Mouse (Mus musculus) CD4-positive, CD25-positive, alpha-beta regulatory T cell, adult 2 months (primary cell): Measurements from ENCODE around the gene Cryba4.
A peak's percentile ranks its signal among the peaks of the same experiment; 100 is the strongest.

Experiments used
- DNase-seq: peaks from one replicate; pipeline ENCODE4 v3.0.0-alpha.2; 2012; ENCODE audit warnings: low read depth, low spot score

Cryba4 gene

DNA sequence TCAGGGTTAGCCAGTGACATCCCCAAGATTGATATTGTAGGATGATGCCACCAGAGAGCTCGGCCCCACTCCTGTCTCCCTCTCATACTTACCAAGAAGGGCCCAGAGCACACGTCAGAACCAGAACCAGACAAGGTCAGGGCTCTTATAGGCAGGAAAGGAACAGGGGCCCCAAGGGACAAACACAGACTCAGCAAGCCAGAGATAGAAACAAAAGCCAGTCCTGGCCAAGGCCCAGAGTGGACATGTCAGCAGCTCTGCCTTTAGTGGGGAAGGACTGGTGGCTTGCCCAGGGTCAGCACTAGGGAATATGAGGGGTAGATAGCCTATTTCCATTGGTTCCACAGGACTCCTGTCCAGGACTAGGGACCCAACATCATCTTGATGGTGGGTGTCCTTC lies at the start of gene Cryba4:
TSS of gene Cryba4 (minus strand) at position 119 of the 400 bp plus-strand sequence.
- no peak for DNase-seq

- peak; percentile 43 for DNase-seq
Observed at GRCm38 (mm10) chr5:112301694-112302093, 49.4 kb upstream of the Cryba4 start.

DNA sequence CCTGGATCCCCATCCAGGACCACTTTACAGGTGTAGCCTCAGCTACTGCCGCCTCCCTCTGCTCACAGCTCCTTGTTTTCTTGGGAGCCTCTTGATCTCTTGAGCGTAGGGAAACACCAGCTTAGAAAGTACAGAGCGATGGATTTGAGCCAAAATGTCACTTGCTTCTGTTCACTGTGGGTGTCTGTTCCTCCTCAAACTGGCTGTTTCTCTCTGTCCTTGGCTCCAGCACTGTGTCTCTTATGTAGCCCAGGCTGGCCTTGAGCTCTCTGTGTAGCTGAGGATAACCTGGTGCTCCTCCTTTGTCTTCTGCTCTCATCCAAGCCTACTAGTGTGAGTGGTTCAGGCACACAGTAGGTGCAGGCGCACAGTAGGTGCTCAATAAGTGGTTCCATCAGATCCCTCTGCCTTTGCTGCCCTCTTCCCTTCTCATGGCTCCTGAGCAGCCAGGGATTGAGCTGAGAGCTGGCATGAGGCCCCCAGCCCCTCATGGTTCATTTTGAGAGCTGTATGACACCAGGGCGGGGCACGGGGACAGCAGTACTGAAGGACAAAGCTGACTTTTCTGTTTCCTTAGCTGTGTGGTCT lies 48.5 kb upstream of the Cryba4 start:
- DNase-seq, result no peak

- DNase-seq, result no peak
Observed at GRCm38 (mm10) chr5:112300112-112300511, 47.8 kb upstream of the Cryba4 start.

DNA sequence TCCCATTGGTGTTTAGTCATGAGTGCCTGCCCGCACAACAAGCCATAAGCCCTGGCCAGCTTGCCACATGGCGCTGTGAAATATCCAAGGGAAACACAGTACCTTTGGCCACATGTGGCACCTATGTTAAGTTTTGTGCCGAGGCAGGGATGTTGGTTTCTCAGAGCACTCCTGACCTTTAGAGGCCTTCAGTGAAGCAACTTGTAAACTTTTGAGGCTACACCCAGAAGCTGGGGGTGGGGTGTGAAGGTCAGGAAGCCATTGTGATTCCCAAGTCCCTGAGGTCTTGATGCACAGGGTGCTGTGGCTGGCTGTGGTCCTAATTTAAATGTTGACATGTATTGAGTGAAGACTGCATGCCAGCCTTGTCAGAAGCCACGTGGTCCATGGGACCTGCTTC lies 47.1 kb upstream of the Cryba4 start:
- no peak for DNase-seq

DNA sequence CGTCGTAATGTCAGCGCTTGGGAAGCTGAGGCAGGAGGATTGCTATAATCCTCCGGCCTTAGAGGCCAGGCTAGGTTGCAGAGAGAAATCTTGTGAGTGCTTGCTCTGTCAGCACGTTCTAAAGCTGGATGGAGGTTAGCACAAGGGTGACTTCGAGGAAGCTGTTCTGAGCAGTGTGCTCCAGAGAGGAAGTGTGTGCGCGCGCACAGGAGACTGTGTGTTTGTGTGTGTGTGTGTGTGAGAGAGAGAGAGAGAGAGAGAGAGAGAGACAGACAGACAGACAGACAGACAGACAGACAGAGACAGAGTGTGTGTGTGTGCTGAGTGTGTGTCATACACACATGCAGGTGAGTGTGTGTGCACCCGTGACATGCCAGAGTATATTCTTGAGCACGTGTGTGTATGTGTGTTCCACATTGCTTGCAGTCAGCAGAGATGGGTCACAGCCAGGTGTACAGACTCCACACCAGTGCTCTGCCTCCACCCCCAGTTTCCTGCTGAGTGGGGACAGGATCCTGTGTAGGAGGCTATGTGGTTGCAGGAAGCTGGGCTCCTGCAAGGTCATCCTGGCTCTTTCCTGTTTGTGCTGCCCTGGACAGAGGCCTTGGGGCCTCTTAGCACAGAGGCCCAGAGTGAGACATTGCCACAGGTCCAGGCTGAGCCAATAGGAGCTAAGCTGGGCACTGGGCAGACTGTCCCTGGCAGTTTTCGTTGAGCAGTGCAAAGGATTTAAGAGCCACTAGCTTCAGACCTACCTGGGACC lies 46.1 kb upstream of the Cryba4 start:
- DNase-seq, result peak; percentile 69

DNA sequence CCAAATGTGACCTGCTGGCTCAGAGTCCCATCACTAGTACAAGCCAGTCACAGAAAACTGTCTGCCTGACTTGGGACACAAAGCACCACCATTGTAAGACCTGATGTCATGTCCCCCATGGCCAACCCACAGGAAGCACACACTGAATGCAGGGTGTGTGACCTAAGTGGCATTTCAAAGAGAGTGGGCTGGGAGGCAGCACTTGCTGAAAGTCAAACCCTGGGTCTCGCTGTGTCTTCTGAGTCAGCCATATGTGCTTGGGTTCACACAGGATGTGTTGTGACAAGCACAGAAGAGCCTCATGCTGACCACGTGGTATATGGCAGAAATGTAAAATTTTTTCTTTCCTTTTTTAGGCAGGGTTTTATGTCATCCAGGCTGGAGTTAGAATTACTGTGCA lies 44.9 kb upstream of the Cryba4 start:
- DNase-seq, result peak; percentile 80

DNA sequence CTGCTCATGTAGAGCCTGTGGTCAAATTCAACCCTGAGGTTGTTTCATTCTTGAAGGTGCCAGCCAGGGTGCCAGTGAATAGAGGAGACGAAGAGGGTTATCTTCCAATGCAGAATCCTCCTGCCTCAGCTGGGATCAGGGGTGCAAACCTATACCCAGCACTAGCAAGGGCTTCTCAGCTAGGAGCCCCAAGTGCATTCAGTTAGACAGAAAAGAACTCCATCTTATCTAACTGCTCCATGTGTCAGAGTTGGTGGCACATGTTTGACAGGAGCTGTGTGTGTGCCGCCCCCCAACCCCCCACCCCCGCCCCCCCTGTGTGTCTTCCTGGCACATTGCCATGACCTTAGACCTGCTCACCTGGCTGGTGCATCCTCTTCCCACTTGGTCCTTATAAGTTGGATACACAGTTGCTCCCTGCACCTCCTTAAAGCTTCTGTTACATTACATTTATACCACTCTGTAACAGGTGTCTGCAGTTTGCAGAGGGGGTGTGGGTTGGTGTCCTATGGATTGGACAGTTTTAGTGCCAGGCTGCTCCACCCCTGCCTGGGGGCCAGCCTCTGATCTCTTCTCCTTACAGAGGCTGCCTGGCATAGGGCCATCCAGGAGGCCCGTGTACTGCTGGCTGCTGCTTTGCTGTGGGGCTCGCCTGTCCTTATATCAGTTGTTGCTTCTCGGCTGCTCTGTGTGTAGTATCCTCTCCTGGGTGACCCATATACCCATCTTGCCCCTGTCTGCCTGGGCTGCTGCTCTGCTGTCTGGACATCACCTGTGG lies 44.3 kb upstream of the Cryba4 start:
- no peak for DNase-seq

DNA sequence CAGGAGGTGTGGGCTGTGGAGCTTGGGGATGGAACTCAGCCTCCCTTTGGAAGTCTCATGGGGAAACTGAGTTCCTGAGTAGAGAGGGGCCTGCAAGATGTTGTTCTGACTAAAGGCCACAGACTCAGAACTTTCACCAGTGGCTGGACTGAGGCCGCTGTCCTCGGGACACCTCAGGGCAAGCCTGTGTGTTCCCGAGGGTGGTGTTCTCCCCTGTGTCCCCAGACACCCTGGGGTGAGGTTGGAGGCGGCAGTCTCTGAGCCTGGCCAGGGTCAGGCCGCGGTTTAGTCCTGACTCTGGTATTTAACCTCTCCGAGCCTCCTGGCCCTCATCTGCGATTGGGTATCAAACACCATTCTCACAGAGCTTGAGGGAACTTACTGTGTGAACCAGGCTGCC lies 43.2 kb upstream of the Cryba4 start:
- DNase-seq, result no peak

GRCm38 (mm10) chr5:112295162-112295561 lies 42.8 kb upstream of the Cryba4 start:
- no peak for DNase-seq

DNA sequence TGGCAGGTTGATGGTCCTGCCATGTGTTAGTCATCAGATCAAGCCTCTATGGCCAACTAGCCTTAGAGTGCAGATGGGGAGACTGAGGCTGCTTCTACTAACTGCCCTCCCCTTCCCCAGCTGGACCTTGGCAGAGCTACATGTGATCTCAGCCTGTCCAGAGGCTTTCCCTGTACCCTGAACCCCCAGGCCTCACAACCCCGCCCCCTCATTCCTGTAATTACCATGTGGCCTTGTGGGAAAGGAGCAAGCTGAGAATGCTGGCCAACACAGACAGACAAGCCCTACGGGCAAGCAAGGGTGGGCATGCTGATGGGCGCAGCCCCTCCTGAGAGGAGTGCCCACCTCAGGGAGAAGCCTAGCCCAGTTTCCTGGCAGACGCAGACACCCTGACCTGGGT lies 42.4 kb upstream of the Cryba4 start:
- no peak for DNase-seq

DNA sequence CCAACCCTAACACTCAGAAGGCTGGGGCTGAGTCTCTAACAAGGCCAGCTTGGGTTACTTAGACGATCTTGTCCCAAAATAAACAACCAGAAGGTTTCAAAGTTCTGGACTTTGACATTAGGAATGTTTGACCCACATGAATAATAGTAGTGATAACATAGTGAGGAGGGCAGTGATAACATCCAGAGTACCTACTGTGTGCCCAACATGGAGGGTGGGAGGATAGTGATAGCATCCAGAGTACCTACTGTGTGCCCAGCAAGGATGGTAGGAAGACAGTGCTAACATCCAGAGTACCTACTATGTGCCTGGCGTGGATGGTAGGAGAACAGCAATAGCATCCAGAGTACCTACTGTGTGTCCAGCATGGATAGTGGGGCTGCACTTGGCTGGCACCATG lies 41.5 kb upstream of the Cryba4 start:
- DNase-seq, result no peak

GRCm38 (mm10) chr5:112292343-112292980 lies 40.1 kb upstream of the Cryba4 start:
- DNase-seq, result no peak

- DNase-seq, result no peak
Observed at GRCm38 (mm10) chr5:112291866-112292265, 39.5 kb upstream of the Cryba4 start.

DNA sequence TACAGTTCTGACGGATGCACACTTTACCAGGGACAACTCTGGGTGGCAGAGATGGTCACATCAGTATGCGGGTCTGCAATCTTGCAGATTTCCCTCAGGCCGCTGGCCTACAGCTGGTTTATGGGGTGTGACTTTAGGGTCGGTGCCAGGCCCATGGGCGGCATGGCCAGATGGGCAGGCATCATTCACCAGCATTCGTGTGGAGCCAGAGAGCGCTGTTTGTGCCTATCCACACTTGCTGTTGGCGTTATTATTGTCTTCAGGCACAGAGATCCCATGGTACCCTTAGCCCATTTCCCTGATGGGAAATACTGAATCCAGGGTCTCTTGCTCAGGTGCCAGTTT lies 38.2 kb upstream of the Cryba4 start:
- no peak for DNase-seq

DNA sequence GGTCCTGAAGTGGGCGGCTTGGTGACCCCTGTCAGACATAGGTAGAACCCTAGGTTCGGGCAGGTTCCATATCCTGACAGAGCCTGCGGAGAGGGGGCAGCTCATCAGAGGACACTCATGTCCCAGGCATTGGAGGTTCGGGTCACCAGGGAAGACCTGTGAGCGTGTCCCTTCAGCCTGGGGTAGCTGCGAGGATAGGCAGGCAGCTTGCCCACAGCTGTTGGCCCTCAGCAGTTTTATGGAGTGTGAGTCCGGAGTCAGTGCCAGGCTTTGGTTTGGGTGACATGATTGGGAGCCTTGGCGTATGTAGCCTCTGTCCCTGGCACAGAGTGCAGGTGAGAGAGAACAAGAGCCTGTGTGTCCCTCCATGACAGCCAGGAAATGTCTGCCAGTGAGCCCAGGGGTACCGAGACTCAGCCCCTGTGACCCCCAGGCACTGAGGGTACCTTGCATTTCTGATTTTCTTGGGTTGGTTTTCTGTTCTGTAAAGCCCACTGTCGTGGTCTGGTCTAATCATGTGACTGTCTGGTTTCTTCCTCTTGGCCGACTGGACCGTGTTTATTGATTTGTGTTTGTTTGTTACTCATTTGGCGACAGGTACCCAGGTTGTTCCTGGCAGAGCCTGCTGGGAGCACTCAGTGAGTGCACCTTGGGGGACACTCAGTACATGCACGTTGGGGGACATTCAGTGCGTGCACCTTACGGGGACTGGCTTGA lies 37.7 kb upstream of the Cryba4 start:
- DNase-seq, result no peak

GRCm38 (mm10) chr5:112289236-112289635 lies 36.9 kb upstream of the Cryba4 start:
- no peak for DNase-seq

GRCm38 (mm10) chr5:112288193-112289141 lies 36.1 kb upstream of the Cryba4 start:
- DNase-seq, result no peak

DNA sequence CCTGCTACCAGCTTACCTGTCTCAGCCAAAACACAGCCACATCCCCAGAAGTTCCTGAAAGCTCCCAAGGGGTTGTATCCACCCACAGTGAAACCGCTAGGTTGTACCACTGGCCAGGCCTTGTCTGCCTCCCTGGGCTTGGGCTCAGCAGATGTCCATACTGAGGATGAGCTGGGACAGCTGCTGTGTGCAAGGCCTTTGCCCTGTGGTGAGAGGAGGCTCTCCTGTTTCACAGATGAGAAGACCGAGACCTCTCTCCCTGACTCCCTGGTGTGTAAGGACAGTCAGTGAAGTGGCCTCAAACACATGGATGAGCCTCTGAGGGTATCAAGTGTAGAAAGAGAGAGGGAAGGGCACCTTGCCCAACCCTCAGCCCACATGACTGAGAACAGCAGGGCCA lies 35.3 kb upstream of the Cryba4 start:
- DNase-seq, result no peak

DNA sequence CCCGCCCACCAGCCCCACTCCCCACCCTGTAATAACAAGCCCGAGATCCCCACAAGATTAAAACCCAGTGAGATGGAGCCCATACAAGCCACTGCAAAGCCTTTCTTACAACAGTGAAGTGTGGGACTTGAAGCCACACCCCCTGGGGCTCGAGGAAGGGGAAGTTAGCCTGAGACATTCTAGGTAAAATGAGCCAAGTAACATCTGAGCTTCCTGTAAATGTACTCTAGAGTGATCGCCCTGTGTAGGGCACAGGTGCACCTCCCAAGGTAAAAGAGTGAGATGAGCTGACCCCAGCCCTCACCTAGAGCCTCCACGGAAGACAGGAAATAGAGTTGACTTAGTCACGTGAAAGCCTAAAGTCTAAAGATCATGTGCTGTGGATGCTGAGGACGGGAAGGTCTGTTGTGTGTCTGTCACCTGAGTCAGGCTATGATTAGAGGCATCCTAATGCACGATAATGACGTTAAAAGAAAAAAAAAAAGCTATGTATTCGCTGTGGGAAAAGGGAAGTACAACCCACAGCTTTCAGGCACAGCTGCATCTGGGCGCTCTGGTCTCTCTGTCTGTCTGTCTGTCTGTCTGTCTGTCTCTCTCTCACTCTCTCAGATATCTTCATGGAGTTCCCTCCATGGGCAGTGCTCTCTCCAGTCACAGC lies 34.8 kb upstream of the Cryba4 start:
- peak; percentile 85 for DNase-seq
